Mouse (Mus musculus) CD4-positive helper T cell, adult 2 months (primary cell): ENCODE measurements around the gene Dis3.

ENCODE experiments used
- DNase-seq: peaks from one replicate; pipeline ENCODE4 v3.0.0-alpha.2; 2012; ENCODE audit warnings: low read depth, missing footprints, low spot score

Gene Dis3

GRCm38 (mm10) chr14:99099267-99099966, at the start of gene Dis3, which contains the start of gene Pibf1:
Gene Dis3 (minus strand): TSS chr14:99099770.
Gene Pibf1 (plus strand): TSS chr14:99099424.
- peak; percentile 98 for DNase-seq

- no peak for DNase-seq
These were observed 47.3 kb upstream of the Dis3 start for GRCm38 (mm10) chr14:99146841-99147240.

- DNase-seq = peak; percentile 73
These were observed 42.4 kb upstream of the Dis3 start for GRCm38 (mm10) chr14:99141786-99142633.

GRCm38 (mm10) chr14:99140036-99140435, 40.5 kb upstream of the Dis3 start:
- DNase-seq = no peak

GRCm38 (mm10) chr14:99136297-99136696, 36.7 kb upstream of the Dis3 start:
- no peak for DNase-seq

- DNase-seq = no peak
These were observed 36.2 kb upstream of the Dis3 start for GRCm38 (mm10) chr14:99135761-99136160.

- no peak for DNase-seq
These were observed 34.5 kb upstream of the Dis3 start for GRCm38 (mm10) chr14:99134048-99134447.

GRCm38 (mm10) chr14:99129050-99129449, 29.5 kb upstream of the Dis3 start:
- no peak for DNase-seq

- DNase-seq = no peak
These were observed 27.9 kb upstream of the Dis3 start for GRCm38 (mm10) chr14:99127509-99127908.

- no peak for DNase-seq
These were observed 27.1 kb upstream of the Dis3 start for GRCm38 (mm10) chr14:99126713-99127112.

- DNase-seq = no peak
These were observed 24.5 kb upstream of the Dis3 start for GRCm38 (mm10) chr14:99124076-99124475.

GRCm38 (mm10) chr14:99121584-99122339, 22.2 kb upstream of the Dis3 start:
- no peak for DNase-seq

GRCm38 (mm10) chr14:99117576-99117975, 18.0 kb upstream of the Dis3 start:
- no peak for DNase-seq

GRCm38 (mm10) chr14:99108762-99109161, 9.2 kb upstream of the Dis3 start:
- no peak for DNase-seq

- DNase-seq = no peak
These were observed 8.1 kb upstream of the Dis3 start for GRCm38 (mm10) chr14:99107631-99108187.

- no peak for DNase-seq
These were observed 7.1 kb upstream of the Dis3 start for GRCm38 (mm10) chr14:99106671-99107070.

- no peak for DNase-seq
These were observed 5.1 kb upstream of the Dis3 start for GRCm38 (mm10) chr14:99104542-99105123.

- no peak for DNase-seq
These were observed 3.5 kb upstream of the Dis3 start for GRCm38 (mm10) chr14:99103050-99103449.

- DNase-seq = no peak
These were observed 507 bp upstream of the Dis3 start for GRCm38 (mm10) chr14:99099967-99100587.

GRCm38 (mm10) chr14:99088947-99089346, 10.6 kb downstream of the Dis3 start:
- DNase-seq = no peak

- DNase-seq = no peak
These were observed 28.4 kb downstream of the Dis3 start for GRCm38 (mm10) chr14:99071146-99071545.
